Mouse (Mus musculus) thymus, adult 18-20 months (tissue): ENCODE measurements around the gene 2700049A03Rik.
A peak's percentile ranks its signal among the peaks of the same experiment; 100 is the strongest.
"Not testable (repeated sequence)": the region's sequence is repeated elsewhere in the genome, so short reads cannot be mapped to it uniquely, and the experiment has no call there.

Source experiments
- DNase-seq, 2 experiments: peaks; one replicate each; pipeline ENCODE4 v3.0.0; 2022; ENCODE audit warnings: mixed read lengths in 2 of 2

The 2700049A03Rik gene

GRCm38 (mm10) chr12:71136130-71136973 lies at the start of gene 2700049A03Rik, which contains the start of gene Timm9:
Gene 2700049A03Rik (plus strand): TSS chr12:71136848.
Gene Timm9 (minus strand): TSS chr12:71136684.
- DNase-seq, result peak; percentile 57 to 71

- DNase-seq, result not testable (repeated sequence)
These were observed 32.4 kb upstream of the 2700049A03Rik start for GRCm38 (mm10) chr12:71104275-71104674.

- DNase-seq, result no peak
These were observed 29.4 kb upstream of the 2700049A03Rik start for GRCm38 (mm10) chr12:71107216-71107771.

GRCm38 (mm10) chr12:71111331-71111730 lies 25.3 kb upstream of the 2700049A03Rik start, which contains the start of gene Tomm20l:
Gene Tomm20l (plus strand): TSS chr12:71111428.
- DNase-seq, result no peak

GRCm38 (mm10) chr12:71113074-71113473 lies 23.6 kb upstream of the 2700049A03Rik start:
- no peak for DNase-seq

- peak; percentile 34 to 59 for DNase-seq
These were observed 22.9 kb upstream of the 2700049A03Rik start for GRCm38 (mm10) chr12:71113675-71114288.

- no peak for DNase-seq
These were observed 20.2 kb upstream of the 2700049A03Rik start for GRCm38 (mm10) chr12:71116411-71116810.

GRCm38 (mm10) chr12:71122731-71123130 lies 13.9 kb upstream of the 2700049A03Rik start:
- no peak for DNase-seq

GRCm38 (mm10) chr12:71123286-71123685 lies 13.4 kb upstream of the 2700049A03Rik start:
- DNase-seq, result no peak

GRCm38 (mm10) chr12:71135581-71135980 lies 1.1 kb upstream of the 2700049A03Rik start:
- DNase-seq, result no peak

GRCm38 (mm10) chr12:71136974-71137491 lies 385 bp downstream of the 2700049A03Rik start:
- peak; percentile 59 to 73 for DNase-seq

GRCm38 (mm10) chr12:71137686-71138085 lies 1.0 kb downstream of the 2700049A03Rik start:
- no peak for DNase-seq

- no peak for DNase-seq
These were observed 2.7 kb downstream of the 2700049A03Rik start for GRCm38 (mm10) chr12:71139258-71139828.

- DNase-seq, result no peak
These were observed 4.5 kb downstream of the 2700049A03Rik start for GRCm38 (mm10) chr12:71141189-71141588.

- no peak for DNase-seq
These were observed 11.0 kb downstream of the 2700049A03Rik start for GRCm38 (mm10) chr12:71147641-71148040.

- DNase-seq, result no peak
These were observed 12.2 kb downstream of the 2700049A03Rik start for GRCm38 (mm10) chr12:71148801-71149200.

- DNase-seq, result no peak
These were observed 12.8 kb downstream of the 2700049A03Rik start for GRCm38 (mm10) chr12:71149456-71149855.

- DNase-seq, result no peak
These were observed 13.5 kb downstream of the 2700049A03Rik start for GRCm38 (mm10) chr12:71150167-71150566.

GRCm38 (mm10) chr12:71154979-71155378 lies 18.3 kb downstream of the 2700049A03Rik start:
- DNase-seq, result no peak

- no peak for DNase-seq
These were observed 21.3 kb downstream of the 2700049A03Rik start for GRCm38 (mm10) chr12:71157974-71158373.

GRCm38 (mm10) chr12:71164410-71164809 lies 27.8 kb downstream of the 2700049A03Rik start:
- DNase-seq, result no peak

GRCm38 (mm10) chr12:71169911-71170310 lies 33.3 kb downstream of the 2700049A03Rik start:
- DNase-seq, result no peak

- no peak for DNase-seq
These were observed 47.1 kb downstream of the 2700049A03Rik start for GRCm38 (mm10) chr12:71183736-71184135.
